Mouse (Mus musculus) lung, postnatal 4 days (tissue): ENCODE results near the gene Zbtb8b.
"Not testable (repeated sequence)": the region's sequence is repeated elsewhere in the genome, so short reads cannot be mapped to it uniquely, and the experiment has no call there.

Source experiments
- DNase-seq, 2 experiments: peaks; one replicate each; pipeline ENCODE4 v3.0.0; 2021

Zbtb8b gene

GRCm38 (mm10) chr4:129440340-129441063, at the start of gene Zbtb8b:
Zbtb8b (minus strand) TSS chr4:129440853.
- peak; percentile 64 to 76 for DNase-seq

- DNase-seq: no peak
Measured at GRCm38 (mm10) chr4:129481090-129481489, 40.4 kb upstream of the Zbtb8b start.

GRCm38 (mm10) chr4:129479863-129480262, 39.2 kb upstream of the Zbtb8b start:
- no peak for DNase-seq

GRCm38 (mm10) chr4:129476047-129476446, 35.4 kb upstream of the Zbtb8b start:
- DNase-seq: no peak

- DNase-seq: no peak
Measured at GRCm38 (mm10) chr4:129464286-129464815, 23.7 kb upstream of the Zbtb8b start.

GRCm38 (mm10) chr4:129463097-129464059, 22.7 kb upstream of the Zbtb8b start:
- no peak for DNase-seq

- DNase-seq: no peak
Measured at GRCm38 (mm10) chr4:129462118-129462517, 21.5 kb upstream of the Zbtb8b start.

- peak; percentile 100 for DNase-seq
Measured at GRCm38 (mm10) chr4:129461183-129461960, 20.7 kb upstream of the Zbtb8b start, which contains the start of gene Bsdc1. Bsdc1 (plus strand) TSS chr4:129461581.

GRCm38 (mm10) chr4:129460827-129461182, 20.2 kb upstream of the Zbtb8b start:
- DNase-seq: no peak

GRCm38 (mm10) chr4:129459726-129460125, 19.1 kb upstream of the Zbtb8b start:
- no peak for DNase-seq

GRCm38 (mm10) chr4:129457311-129457710, 16.7 kb upstream of the Zbtb8b start:
- DNase-seq: not testable (repeated sequence)

GRCm38 (mm10) chr4:129456126-129456525, 15.5 kb upstream of the Zbtb8b start:
- DNase-seq: no peak

GRCm38 (mm10) chr4:129455265-129455664, 14.6 kb upstream of the Zbtb8b start:
- DNase-seq: peak; percentile 36 to 76

GRCm38 (mm10) chr4:129451471-129452169, 11.0 kb upstream of the Zbtb8b start:
- DNase-seq: no peak

- no peak for DNase-seq
Measured at GRCm38 (mm10) chr4:129450851-129451250, 10.2 kb upstream of the Zbtb8b start.

GRCm38 (mm10) chr4:129448713-129449112, 8.1 kb upstream of the Zbtb8b start:
- no peak for DNase-seq

GRCm38 (mm10) chr4:129447778-129448563, 7.3 kb upstream of the Zbtb8b start:
- no peak for DNase-seq

- no peak for DNase-seq
Measured at GRCm38 (mm10) chr4:129447360-129447759, 6.7 kb upstream of the Zbtb8b start.

GRCm38 (mm10) chr4:129441145-129441544, 492 bp upstream of the Zbtb8b start:
- DNase-seq: peak in 1 of 2 experiments; percentile 13

GRCm38 (mm10) chr4:129418321-129418720, 22.3 kb downstream of the Zbtb8b start:
- no peak for DNase-seq

- DNase-seq: no peak
Measured at GRCm38 (mm10) chr4:129416478-129416877, 24.2 kb downstream of the Zbtb8b start.
